Mouse (Mus musculus): Measurements from ENCODE around the gene Glycam1. TPM values are rescaled to one million over a fixed set of nuclear protein-coding genes. Genes with fewer than 3 reads are reported as not detected.
"Not testable (repeated sequence)": the region's sequence is repeated elsewhere in the genome, so short reads cannot be mapped to it uniquely, and the experiment has no call there.

Gene Glycam1
- not detected in 2 replicates for polyA plus RNA-seq (2015; fragmentation: Nextera tagmentation; extraction: Ambion mirVana)

GRCm38 (mm10) chr15:103564981-103565380 lies at the start of gene Glycam1:
TSS of gene Glycam1 (minus strand) at chr15:103565081.
- Histone ChIP-seq H3K9me3 (replicated peaks) (no peaks in the 10 kb centered on the region), H3K4me3 (replicated peaks) (no peak within 1 kb of the TSS), H3K4me1 (no peaks in the 10 kb centered on the region), H3K36me3 (no peaks in the 10 kb centered on the region), H3K27me3 (no peaks in the 10 kb centered on the region), H3K4me2 (replicated peaks) (no peak within 1 kb of the TSS), H3K9ac (no peak within 1 kb of the TSS), H3K27ac (replicated peaks) (no peak within 1 kb of the TSS)
- ATAC-seq (ENCODE audit: insufficient number of reproducible peaks, low FRiP score, low TSS enrichment, low read depth) = no peak

GRCm38 (mm10) chr15:103604481-103604880 lies 39.6 kb upstream of the Glycam1 start:
- Histone ChIP-seq H3K27me3 (no peaks in the 10 kb centered on the region), H3K27ac (replicated peaks) (no peak overlapping the region), H3K4me1 (no peaks in the 10 kb centered on the region), H3K9me3 (replicated peaks) (no peaks in the 10 kb centered on the region), H3K36me3 (no peaks in the 10 kb centered on the region), H3K4me2 (replicated peaks) (no peak overlapping the region), H3K9ac (no peak overlapping the region), H3K4me3 (replicated peaks) (no peak overlapping the region)
- ATAC-seq (ENCODE audit: insufficient number of reproducible peaks, low FRiP score, low TSS enrichment, low read depth) = no peak
- 77% methylated on average over 1 of the region's 1 CpGs for WGBS

- no peak for ATAC-seq (ENCODE audit: insufficient number of reproducible peaks, low FRiP score, low TSS enrichment, low read depth)
- H3K4me1 ChIP-seq = no peaks in the 10 kb centered on the region
- no peak overlapping the region for H3K4me3 ChIP-seq (replicated peaks)
- H3K36me3 ChIP-seq = no peaks in the 10 kb centered on the region
- no peaks in the 10 kb centered on the region for H3K27me3 ChIP-seq
- no peaks in the 10 kb centered on the region for H3K9me3 ChIP-seq (replicated peaks)
- 46% methylated on average over 2 of the region's 2 CpGs for WGBS
- H3K27ac ChIP-seq (replicated peaks) = no peak overlapping the region
- H3K4me2 ChIP-seq (replicated peaks) = no peak overlapping the region
- H3K9ac ChIP-seq = no peak overlapping the region
These were observed 25.9 kb upstream of the Glycam1 start for GRCm38 (mm10) chr15:103590779-103591178.

- not testable (repeated sequence) for H3K4me3 ChIP-seq (replicated peaks); H3K9me3 ChIP-seq (replicated peaks); H3K27ac ChIP-seq (replicated peaks); H3K4me1 ChIP-seq; H3K9ac ChIP-seq; H3K4me2 ChIP-seq (replicated peaks); H3K27me3 ChIP-seq; H3K36me3 ChIP-seq; ATAC-seq (ENCODE audit: insufficient number of reproducible peaks, low FRiP score, low TSS enrichment, low read depth)
- WGBS = 77% methylated on average over 4 of the region's 4 CpGs
These were observed 22.9 kb upstream of the Glycam1 start for GRCm38 (mm10) chr15:103587752-103588151.

GRCm38 (mm10) chr15:103585876-103586275 lies 21.0 kb upstream of the Glycam1 start:
- H3K9ac ChIP-seq = no peak overlapping the region
- 75% methylated on average over 2 of the region's 2 CpGs for WGBS

GRCm38 (mm10) chr15:103552096-103552690 lies 12.7 kb downstream of the Glycam1 start:
- no peak overlapping the region for H3K27ac ChIP-seq (replicated peaks)
- H3K9me3 ChIP-seq (replicated peaks) = no peaks in the 10 kb centered on the region
- H3K9ac ChIP-seq = no peak overlapping the region
- no peaks in the 10 kb centered on the region for H3K36me3 ChIP-seq
- no peak overlapping the region for H3K4me3 ChIP-seq (replicated peaks)
- H3K4me1 ChIP-seq = no peaks in the 10 kb centered on the region
- WGBS = 42% methylated on average over 3 of the region's 3 CpGs
- no peak overlapping the region for H3K4me2 ChIP-seq (replicated peaks)
- no peaks in the 10 kb centered on the region for H3K27me3 ChIP-seq
- ATAC-seq (ENCODE audit: insufficient number of reproducible peaks, low FRiP score, low TSS enrichment, low read depth) = no peak

More at GRCm38 (mm10) chr15:103585876-103586275, 21.0 kb upstream of the Glycam1 start:
- H3K27ac ChIP-seq (replicated peaks) = no peak overlapping the region
- H3K9me3 ChIP-seq (replicated peaks) = no peaks in the 10 kb centered on the region
- no peak overlapping the region for H3K4me3 ChIP-seq (replicated peaks)
- no peaks in the 10 kb centered on the region for H3K36me3 ChIP-seq
- no peak overlapping the region for H3K4me2 ChIP-seq (replicated peaks)
- ATAC-seq (ENCODE audit: insufficient number of reproducible peaks, low FRiP score, low TSS enrichment, low read depth) = no peak
- H3K4me1 ChIP-seq = no peaks in the 10 kb centered on the region
- no peaks in the 10 kb centered on the region for H3K27me3 ChIP-seq

- no peak overlapping the region for H3K9ac ChIP-seq
- no peaks in the 10 kb centered on the region for H3K36me3 ChIP-seq
- H3K9me3 ChIP-seq (replicated peaks) = no peaks in the 10 kb centered on the region
- no peak for ATAC-seq (ENCODE audit: insufficient number of reproducible peaks, low FRiP score, low TSS enrichment, low read depth)
- H3K27ac ChIP-seq (replicated peaks) = no peak overlapping the region
- H3K27me3 ChIP-seq = no peaks in the 10 kb centered on the region
- WGBS = 25% methylated on average over 1 of the region's 1 CpGs
- H3K4me3 ChIP-seq (replicated peaks) = no peak overlapping the region
- H3K4me2 ChIP-seq (replicated peaks) = no peak overlapping the region
- H3K4me1 ChIP-seq = no peaks in the 10 kb centered on the region
These were observed 13.8 kb downstream of the Glycam1 start for GRCm38 (mm10) chr15:103551053-103551452.

GRCm38 (mm10) chr15:103549475-103549874 lies 15.4 kb downstream of the Glycam1 start:
- H3K9me3 ChIP-seq (replicated peaks) = no peaks in the 10 kb centered on the region
- H3K4me1 ChIP-seq = no peaks in the 10 kb centered on the region
- no peak overlapping the region for H3K4me2 ChIP-seq (replicated peaks)
- no peaks in the 10 kb centered on the region for H3K27me3 ChIP-seq
- H3K36me3 ChIP-seq = no peaks in the 10 kb centered on the region
- ATAC-seq (ENCODE audit: insufficient number of reproducible peaks, low FRiP score, low TSS enrichment, low read depth) = no peak
- 82% methylated on average over 1 of the region's 1 CpGs for WGBS
- no peak overlapping the region for H3K9ac ChIP-seq
- no peak overlapping the region for H3K27ac ChIP-seq (replicated peaks)
- no peak overlapping the region for H3K4me3 ChIP-seq (replicated peaks)

GRCm38 (mm10) chr15:103547983-103548382 lies 16.9 kb downstream of the Glycam1 start:
- WGBS = 80% methylated on average over 3 of the region's 3 CpGs
- H3K4me2 ChIP-seq (replicated peaks) = no peak overlapping the region
- ATAC-seq (ENCODE audit: insufficient number of reproducible peaks, low FRiP score, low TSS enrichment, low read depth) = no peak
- no peak overlapping the region for H3K9ac ChIP-seq
- no peak overlapping the region for H3K4me3 ChIP-seq (replicated peaks)
- H3K27me3 ChIP-seq = no peaks in the 10 kb centered on the region
- H3K27ac ChIP-seq (replicated peaks) = no peak overlapping the region
- H3K36me3 ChIP-seq = no peaks in the 10 kb centered on the region
- H3K4me1 ChIP-seq = no peaks in the 10 kb centered on the region
- H3K9me3 ChIP-seq (replicated peaks) = no peaks in the 10 kb centered on the region

- H3K9ac ChIP-seq = no peak overlapping the region
- no peak overlapping the region for H3K4me3 ChIP-seq (replicated peaks)
- no peak overlapping the region for H3K27ac ChIP-seq (replicated peaks)
- H3K27me3 ChIP-seq = peaks cover under 1% of the 10 kb centered on the region; the same call in 1 of the 2 replicates
- peaks cover 7% of the 10 kb centered on the region; the same call in 1 of the 2 replicates for H3K4me1 ChIP-seq
- H3K9me3 ChIP-seq (replicated peaks) = no peaks in the 10 kb centered on the region
- no peak for ATAC-seq (ENCODE audit: insufficient number of reproducible peaks, low FRiP score, low TSS enrichment, low read depth)
- no peaks in the 10 kb centered on the region for H3K36me3 ChIP-seq
- no peak overlapping the region for H3K4me2 ChIP-seq (replicated peaks)
These were observed 22.4 kb downstream of the Glycam1 start for GRCm38 (mm10) chr15:103542526-103542925.

GRCm38 (mm10) chr15:103540646-103541045 lies 24.2 kb downstream of the Glycam1 start:
- no peaks in the 10 kb centered on the region for H3K36me3 ChIP-seq
- no peak for ATAC-seq (ENCODE audit: insufficient number of reproducible peaks, low FRiP score, low TSS enrichment, low read depth)
- no peak overlapping the region for H3K9ac ChIP-seq
- H3K4me1 ChIP-seq = peaks cover 17% of the 10 kb centered on the region
- H3K27ac ChIP-seq (replicated peaks) = no peak overlapping the region
- no peak overlapping the region for H3K4me2 ChIP-seq (replicated peaks)
- H3K4me3 ChIP-seq (replicated peaks) = no peak overlapping the region
- H3K9me3 ChIP-seq (replicated peaks) = no peaks in the 10 kb centered on the region
- H3K27me3 ChIP-seq = peaks cover 2% of the 10 kb centered on the region; the same call in 1 of the 2 replicates
- 71% methylated on average over 1 of the region's 1 CpGs for WGBS

- 57% methylated on average over 2 of the region's 2 CpGs for WGBS
- Histone ChIP-seq H3K27me3 (peaks cover 2% of the 10 kb centered on the region; the same call in 1 of the 2 replicates), H3K4me2 (replicated peaks) (no peak overlapping the region), H3K4me3 (replicated peaks) (no peak overlapping the region), H3K9me3 (replicated peaks) (no peaks in the 10 kb centered on the region), H3K36me3 (no peaks in the 10 kb centered on the region), H3K9ac (no peak overlapping the region), H3K4me1 (peaks cover 17% of the 10 kb centered on the region), H3K27ac (replicated peaks) (no peak overlapping the region)
- ATAC-seq (ENCODE audit: insufficient number of reproducible peaks, low FRiP score, low TSS enrichment, low read depth) = no peak
These were observed 25.6 kb downstream of the Glycam1 start for GRCm38 (mm10) chr15:103539259-103539658.
